Mouse (Mus musculus) lung, postnatal 0 days (tissue): ENCODE measurements around the gene Aasdhppt.

ENCODE experiments used
- CTCF ChIP-seq: IDR thresholded peaks from 2 replicates; pipeline ENCODE4 v1.5.1; 2016; ENCODE audit warnings: antibody characterized with exemption, mild to moderate bottlenecking
- EP300 ChIP-seq: IDR thresholded peaks from 2 replicates; pipeline ENCODE4 v1.6.1; 2016; ENCODE audit warnings: antibody characterized with exemption, mild to moderate bottlenecking, control low read depth

GRCm38 (mm10) chr9:4315746-4316145 is 6.5 kb upstream of the Aasdhppt start:
- TF ChIP-seq CTCF (no peak), EP300 (no peak)
